Mouse (Mus musculus) kidney, embryonic 16.5 days (tissue): ENCODE data around the gene Krtcap2. TPM values are rescaled to one million over a fixed set of nuclear protein-coding genes. Genes with fewer than 3 reads are reported as not detected.

Experiments used
- ATAC-seq: fragments of 200-750 bp; cut with Nextera tagmentation; 2 replicates; pipeline ENCODE4 v1.8.0; 2017; ENCODE audit warnings: moderate TSS enrichment; ENCODE audit not compliant: low FRiP score, low TSS enrichment
- H3K27ac ChIP-seq: fragments of 300-500 bp; sonication (generic); 2 replicates; pipeline ENCODE4 v1.5.1; 2014; ENCODE audit warnings: low read length
- H3K27me3 ChIP-seq: fragments of 300-500 bp; sonication (generic); 2 replicates; pipeline ENCODE4 v1.6.1; 2014; ENCODE audit warnings: low read length, control low read depth, mixed read lengths; ENCODE audit not compliant: insufficient read depth
- H3K36me3 ChIP-seq: fragments of 300-500 bp; sonication (generic); 2 replicates; pipeline ENCODE4 v1.6.1; 2014; ENCODE audit warnings: low read length, control low read depth, mixed read lengths; ENCODE audit not compliant: insufficient read depth
- H3K4me1 ChIP-seq: fragments of 300-500 bp; sonication (generic); 2 replicates; pipeline ENCODE4 v1.6.1; 2014; ENCODE audit warnings: low read length, control low read depth, mixed read lengths; ENCODE audit not compliant: insufficient read depth
- H3K4me2 ChIP-seq: fragments of 300-500 bp; sonication (generic); replicated peaks from 2 replicates; pipeline ENCODE4 v1.6.1; 2014; ENCODE audit warnings: low read depth, low read length
- H3K4me3 ChIP-seq: fragments of 300-500 bp; sonication (generic); 2 replicates; pipeline ENCODE4 v1.5.1; 2014; ENCODE audit warnings: mild to moderate bottlenecking, low read length
- H3K9ac ChIP-seq: fragments of 300-500 bp; sonication (generic); replicated peaks from 2 replicates; pipeline ENCODE4 v1.6.1; 2014; ENCODE audit warnings: low read length
- H3K9me3 ChIP-seq: fragments of 300-500 bp; sonication (generic); 2 replicates; pipeline ENCODE4 v1.6.1; 2016; ENCODE audit warnings: low read length, control low read depth
- WGBS: fragments of 180-500 bp; shearing (Covaris S2); extraction: QIAGEN DNeasy Blood & Tissue Kit; methylation state at CpG from one replicate; pipeline ENCODE4 v1.1.7; 2014; 5-methylcytosine and 5-hydroxymethylcytosine counted together
- polyA plus RNA-seq: library from polyadenylated mRNA; unstranded; fragments of >200 nt; fragmentation: Nextera tagmentation; extraction: Ambion mirVana; gene quantifications from 2 replicates; pipeline ENCODE4 v1.2.1, GENCODE M21; 2015

The Krtcap2 gene
- polyA plus RNA-seq, 1 experiment from 2014 or later, result 272 TPM

- 74% methylated on average over 3 of the region's 3 CpGs for WGBS
- no peak for ATAC-seq
- H3K4me1 ChIP-seq, result peaks cover 37% of the 10 kb centered on the region
- no peaks in the 10 kb centered on the region for H3K9me3 ChIP-seq
- H3K4me3 ChIP-seq, result no peak overlapping the region
- no peak overlapping the region for H3K9ac ChIP-seq
- H3K36me3 ChIP-seq, result no peaks in the 10 kb centered on the region
- H3K4me2 ChIP-seq, result no peak overlapping the region
- H3K27me3 ChIP-seq, result no peaks in the 10 kb centered on the region
- H3K27ac ChIP-seq, result no peak overlapping the region
Measured at GRCm38 (mm10) chr3:89284261-89284660, 38.5 kb downstream of the Krtcap2 start.

- H3K36me3 ChIP-seq, result no peaks in the 10 kb centered on the region
- 63% methylated on average over 2 of the region's 2 CpGs for WGBS
- no peak overlapping the region for H3K4me3 ChIP-seq
- peaks cover 29% of the 10 kb centered on the region for H3K4me1 ChIP-seq
- H3K4me2 ChIP-seq, result no peak overlapping the region
- H3K27ac ChIP-seq, result no peak overlapping the region
- H3K9ac ChIP-seq, result no peak overlapping the region
- no peaks in the 10 kb centered on the region for H3K9me3 ChIP-seq
- no peak for ATAC-seq
- no peaks in the 10 kb centered on the region for H3K27me3 ChIP-seq
Measured at GRCm38 (mm10) chr3:89285526-89285925, 39.8 kb downstream of the Krtcap2 start.

- peak overlapping the region; percentile 64 for H3K27ac ChIP-seq
- H3K9ac ChIP-seq, result no peak overlapping the region
- no peaks in the 10 kb centered on the region for H3K27me3 ChIP-seq
- no peak overlapping the region for H3K4me2 ChIP-seq
- no peaks in the 10 kb centered on the region for H3K36me3 ChIP-seq
- no peak overlapping the region for H3K4me3 ChIP-seq
- H3K4me1 ChIP-seq, result peaks cover 20% of the 10 kb centered on the region; the same call in 1 of the 2 replicates
- WGBS, result 39% methylated on average over 5 of the region's 5 CpGs
- no peak for ATAC-seq
- no peaks in the 10 kb centered on the region for H3K9me3 ChIP-seq
Measured at GRCm38 (mm10) chr3:89287286-89287685, 41.5 kb downstream of the Krtcap2 start.

- Histone ChIP-seq H3K9ac (0 out of 2 replicates have a peak overlapping the region, but pooled peaks have one; percentile 9), H3K36me3 (no peaks in the 10 kb centered on the region), H3K27ac (no peak overlapping the region), H3K4me3 (no peak overlapping the region), H3K4me1 (peaks cover 20% of the 10 kb centered on the region; the same call in 1 of the 2 replicates), H3K4me2 (no peak overlapping the region), H3K9me3 (no peaks in the 10 kb centered on the region), H3K27me3 (no peaks in the 10 kb centered on the region)
- ATAC-seq, result no peak
- 26% methylated on average over 7 of the region's 7 CpGs for WGBS
Measured at GRCm38 (mm10) chr3:89288503-89288928, 42.8 kb downstream of the Krtcap2 start.

GRCm38 (mm10) chr3:89291874-89292273 lies 46.1 kb downstream of the Krtcap2 start:
- no peak overlapping the region for H3K9ac ChIP-seq
- no peak overlapping the region for H3K4me2 ChIP-seq
- 47% methylated on average over 10 of the region's 10 CpGs for WGBS
- no peaks in the 10 kb centered on the region for H3K27me3 ChIP-seq
- H3K27ac ChIP-seq, result no peak overlapping the region
- no peaks in the 10 kb centered on the region for H3K9me3 ChIP-seq
- H3K4me3 ChIP-seq, result no peak overlapping the region
- no peaks in the 10 kb centered on the region for H3K36me3 ChIP-seq
- no peak for ATAC-seq
- H3K4me1 ChIP-seq, result peaks cover 14% of the 10 kb centered on the region; the same call in 1 of the 2 replicates

GRCm38 (mm10) chr3:89292303-89292702 lies 46.5 kb downstream of the Krtcap2 start:
- no peaks in the 10 kb centered on the region for H3K36me3 ChIP-seq
- 66% methylated on average over 5 of the region's 5 CpGs for WGBS

GRCm38 (mm10) chr3:89293247-89293918 lies 47.6 kb downstream of the Krtcap2 start:
- no peak overlapping the region for H3K9ac ChIP-seq
- H3K4me3 ChIP-seq, result no peak overlapping the region
- H3K36me3 ChIP-seq, result no peaks in the 10 kb centered on the region
- H3K27ac ChIP-seq, result no peak overlapping the region
- ATAC-seq, result no peak
- H3K27me3 ChIP-seq, result no peaks in the 10 kb centered on the region
- WGBS, result 88% methylated on average over 11 of the region's 11 CpGs
- H3K4me2 ChIP-seq, result no peak overlapping the region
- H3K9me3 ChIP-seq, result no peaks in the 10 kb centered on the region
- H3K4me1 ChIP-seq, result peaks cover 7% of the 10 kb centered on the region; the same call in 1 of the 2 replicates

More at GRCm38 (mm10) chr3:89292303-89292702, 46.5 kb downstream of the Krtcap2 start:
- no peaks in the 10 kb centered on the region for H3K27me3 ChIP-seq
- H3K9me3 ChIP-seq, result no peaks in the 10 kb centered on the region
- no peak for ATAC-seq
- H3K9ac ChIP-seq, result no peak overlapping the region
- no peak overlapping the region for H3K4me2 ChIP-seq
- no peak overlapping the region for H3K4me3 ChIP-seq
- no peak overlapping the region for H3K27ac ChIP-seq
- H3K4me1 ChIP-seq, result peaks cover 14% of the 10 kb centered on the region; the same call in 1 of the 2 replicates

GRCm38 (mm10) chr3:89294195-89294594 lies 48.4 kb downstream of the Krtcap2 start:
- Histone ChIP-seq H3K9me3 (no peaks in the 10 kb centered on the region), H3K9ac (no peak overlapping the region), H3K4me3 (no peak overlapping the region), H3K36me3 (no peaks in the 10 kb centered on the region), H3K27ac (no peak overlapping the region), H3K4me1 (peaks cover under 1% of the 10 kb centered on the region), H3K27me3 (no peaks in the 10 kb centered on the region), H3K4me2 (no peak overlapping the region)
- WGBS, result 69% methylated on average over 5 of the region's 5 CpGs
- ATAC-seq, result no peak

- H3K4me2 ChIP-seq, result no peak overlapping the region
- no peak overlapping the region for H3K9ac ChIP-seq
- H3K4me3 ChIP-seq, result no peak overlapping the region
- 82% methylated on average over 8 of the region's 8 CpGs for WGBS
- no peaks in the 10 kb centered on the region for H3K27me3 ChIP-seq
- H3K36me3 ChIP-seq, result no peaks in the 10 kb centered on the region
- no peak overlapping the region for H3K27ac ChIP-seq
- ATAC-seq, result no peak
- peaks cover 12% of the 10 kb centered on the region for H3K4me1 ChIP-seq
- H3K9me3 ChIP-seq, result no peaks in the 10 kb centered on the region
Measured at GRCm38 (mm10) chr3:89295685-89296230, 50.0 kb downstream of the Krtcap2 start.

GRCm38 (mm10) chr3:89296761-89297396 lies 51.1 kb downstream of the Krtcap2 start:
- Histone ChIP-seq H3K4me2 (no peak overlapping the region), H3K9ac (no peak overlapping the region), H3K4me1 (peaks cover 12% of the 10 kb centered on the region), H3K9me3 (no peaks in the 10 kb centered on the region), H3K27ac (no peak overlapping the region), H3K4me3 (no peak overlapping the region), H3K27me3 (no peaks in the 10 kb centered on the region), H3K36me3 (no peaks in the 10 kb centered on the region)
- ATAC-seq, result no peak
- WGBS, result 78% methylated on average over 11 of the region's 11 CpGs
